Mouse (Mus musculus) forebrain, embryonic 16.5 days (tissue): ENCODE data around the gene Spag8. TPM values are rescaled to one million over a fixed set of nuclear protein-coding genes. Genes with fewer than 3 reads are reported as not detected.

Experiments used
- ATAC-seq: fragments of 200-750 bp; cut with Nextera tagmentation; 2 replicates; pipeline ENCODE4 v1.8.0; 2017; ENCODE audit warnings: mild to moderate bottlenecking, moderate library complexity
- H3K27ac ChIP-seq: fragments of 300-500 bp; sonication (generic); 2 replicates; pipeline ENCODE4 v1.5.1; 2014; ENCODE audit warnings: low read length, control low read depth
- H3K27me3 ChIP-seq: fragments of 300-500 bp; sonication (generic); replicated peaks from 2 replicates; pipeline ENCODE4 v1.6.1; 2014; ENCODE audit warnings: low read length; ENCODE audit not compliant: control insufficient read depth, insufficient read depth
- H3K36me3 ChIP-seq: fragments of 300-500 bp; sonication (generic); 2 replicates; pipeline ENCODE4 v1.6.1; 2014; ENCODE audit not compliant: control insufficient read depth, insufficient read depth
- H3K4me1 ChIP-seq: fragments of 300-500 bp; sonication (generic); replicated peaks from 2 replicates; pipeline ENCODE4 v1.6.1; 2014; ENCODE audit warnings: low read length; ENCODE audit not compliant: control insufficient read depth, insufficient read depth
- H3K4me2 ChIP-seq: fragments of 300-500 bp; sonication (generic); 2 replicates; pipeline ENCODE4 v1.6.1; 2014; ENCODE audit warnings: mild to moderate bottlenecking, low read length, control low read depth
- H3K4me3 ChIP-seq: fragments of 300-500 bp; sonication (generic); replicated peaks from 2 replicates; pipeline ENCODE4 v1.5.1; 2014; ENCODE audit warnings: mild to moderate bottlenecking, low read length, control low read depth
- H3K9ac ChIP-seq: fragments of 300-500 bp; sonication (generic); replicated peaks from 2 replicates; pipeline ENCODE4 v1.6.1; 2014; ENCODE audit warnings: low read depth, low read length, control low read depth
- H3K9me3 ChIP-seq: fragments of 300-500 bp; sonication (generic); 2 replicates; pipeline ENCODE4 v1.6.1; 2016; ENCODE audit warnings: low read length; ENCODE audit not compliant: control insufficient read depth
- WGBS: fragments of 180-500 bp; shearing (Covaris S2); extraction: QIAGEN DNeasy Blood & Tissue Kit; methylation state at CpG from one replicate; pipeline ENCODE4 v1.1.7; 2014; 5-methylcytosine and 5-hydroxymethylcytosine counted together
- polyA plus RNA-seq: library from polyadenylated mRNA; unstranded; fragments of >200 nt; fragmentation: Nextera tagmentation; extraction: Ambion mirVana; gene quantifications from 2 replicates; pipeline ENCODE4 v1.2.1, GENCODE M21; 2015

Spag8 gene
- 5.2 and 5.8 TPM in 2 replicates for polyA plus RNA-seq

DNA sequence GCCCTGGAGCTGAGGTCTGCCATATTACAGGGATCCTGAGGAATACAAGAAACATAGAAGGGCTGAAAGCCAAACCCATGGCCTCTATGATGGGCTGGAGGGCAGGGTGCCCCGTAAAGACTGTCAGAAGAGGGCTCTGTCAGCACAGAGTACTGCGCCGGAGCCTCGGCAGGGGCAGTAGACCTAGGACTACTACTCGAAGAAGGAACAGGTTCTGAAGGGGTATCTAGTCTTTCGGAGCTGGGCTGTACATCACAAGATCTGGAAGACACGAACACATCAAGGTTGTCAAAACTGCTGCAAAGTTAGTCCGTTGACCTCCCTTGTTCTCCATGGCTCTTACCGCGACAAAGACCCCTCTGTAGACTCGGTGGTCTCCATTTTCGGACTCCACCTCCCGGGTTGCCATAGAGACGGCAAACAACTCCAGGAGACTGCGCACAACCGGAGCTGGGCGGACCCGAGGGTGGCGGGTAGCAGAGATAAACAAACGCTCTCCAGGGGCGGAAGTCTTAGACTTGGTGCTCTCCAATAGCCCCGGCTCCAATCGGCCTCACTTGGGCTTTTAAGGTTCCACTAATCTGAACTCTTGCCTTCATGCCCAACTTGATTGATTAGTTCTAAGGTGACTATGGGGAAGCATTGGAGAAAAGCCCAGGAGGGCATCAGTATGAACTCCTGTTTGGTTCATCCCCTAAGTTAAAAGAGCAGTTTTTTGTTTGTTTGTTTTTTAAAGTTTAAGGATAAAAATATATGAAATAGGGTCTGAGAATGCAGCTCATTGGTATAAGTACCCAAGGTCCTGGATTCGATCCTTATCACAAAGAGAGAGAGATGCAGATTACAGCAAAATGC, at the start of gene Spag8:
Gene Spag8 (minus strand): TSS at position 434 of the 855 bp plus-strand sequence.
- no peak within 1 kb of the TSS for H3K9ac ChIP-seq
- 13% methylated on average over 24 of the region's 24 CpGs for WGBS
- H3K4me3 ChIP-seq: peak within 1 kb of the TSS; percentile 32
- peaks cover 8% of the 10 kb centered on the region for H3K4me1 ChIP-seq
- ATAC-seq: no peak
- H3K27me3 ChIP-seq: no peaks in the 10 kb centered on the region
- H3K27ac ChIP-seq: no peak within 1 kb of the TSS
- H3K4me2 ChIP-seq: peak within 1 kb of the TSS; percentile 22
- H3K9me3 ChIP-seq: 0 out of 2 replicates have a peak, but pooled peaks cover 3% of the 10 kb centered on the region
- 0 out of 2 replicates have a peak, but pooled peaks cover 8% of the 10 kb centered on the region for H3K36me3 ChIP-seq

DNA sequence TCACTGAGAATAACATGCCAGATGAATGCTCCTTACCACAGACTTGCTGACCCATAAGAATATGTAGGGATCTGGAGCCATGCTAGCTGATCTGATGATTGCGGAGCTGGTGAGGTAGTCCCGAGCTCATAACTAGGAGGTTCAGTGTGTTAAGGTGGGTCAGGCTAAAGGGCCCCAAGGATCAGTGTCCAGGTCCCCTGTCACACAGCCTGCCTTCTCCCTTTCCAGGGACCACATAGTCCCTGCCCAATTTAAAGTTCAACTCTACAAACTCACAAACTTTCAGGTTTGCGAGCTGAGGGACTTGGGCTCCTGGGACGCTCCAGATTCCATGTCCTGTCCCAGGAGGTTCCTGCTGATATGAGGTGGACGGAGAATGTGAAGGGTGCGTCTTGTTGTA, 47.3 kb upstream of the Spag8 start, which contains the start of gene Olfr70:
Gene Olfr70 (minus strand): TSS at position 101 of the 400 bp plus-strand sequence.
- no peaks in the 10 kb centered on the region for H3K4me1 ChIP-seq
- no peaks in the 10 kb centered on the region for H3K27me3 ChIP-seq
- no peak within 1 kb of the TSS for H3K4me2 ChIP-seq
- no peak within 1 kb of the TSS for H3K27ac ChIP-seq
- ATAC-seq: no peak
- H3K4me3 ChIP-seq: no peak within 1 kb of the TSS
- H3K36me3 ChIP-seq: no peaks in the 10 kb centered on the region
- no peaks in the 10 kb centered on the region for H3K9me3 ChIP-seq
- H3K9ac ChIP-seq: no peak within 1 kb of the TSS
- WGBS: 95% methylated on average over 6 of the region's 6 CpGs

DNA sequence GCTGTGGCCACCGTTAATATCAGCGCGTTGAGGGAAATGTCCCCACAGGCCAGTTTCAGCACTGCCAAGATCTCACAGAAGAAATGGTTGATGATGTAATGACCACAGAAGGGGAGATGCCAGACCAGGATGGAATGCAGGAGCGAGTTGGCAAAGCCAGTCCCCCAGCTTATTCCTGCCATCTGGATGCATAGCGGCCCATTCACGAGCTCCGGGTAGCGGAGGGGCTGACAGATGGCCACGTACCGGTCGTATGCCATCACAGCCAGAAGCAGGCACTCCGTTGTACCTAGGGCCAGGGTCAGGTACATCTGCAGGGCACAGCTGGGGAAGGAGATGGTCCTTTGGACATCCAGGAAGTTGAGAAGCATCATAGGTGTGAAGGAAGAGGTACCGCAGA, 43.2 kb upstream of the Spag8 start:
- WGBS: 62% methylated on average over 13 of the region's 13 CpGs

DNA sequence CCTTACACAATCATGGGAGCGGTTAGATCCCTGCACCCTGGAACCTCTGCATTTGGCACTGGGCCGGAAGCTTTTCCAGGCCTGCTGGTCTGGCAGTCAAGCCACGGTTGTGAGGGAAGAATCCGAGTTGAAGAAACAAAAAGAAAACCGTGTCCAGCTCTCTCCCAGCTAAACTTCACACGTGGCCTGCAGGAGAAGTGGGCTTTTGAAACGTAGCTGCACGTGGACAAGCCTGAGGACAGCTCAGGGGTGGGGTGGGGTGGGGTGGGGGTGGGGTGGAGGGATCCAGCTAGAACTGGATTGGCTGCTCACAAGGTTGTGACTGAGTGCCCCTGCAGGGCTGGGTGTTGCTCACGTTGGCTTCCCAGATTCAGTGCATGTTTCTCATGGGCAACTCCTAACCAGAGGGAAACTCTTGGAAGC, 41.9 kb upstream of the Spag8 start:
- H3K36me3 ChIP-seq: no peaks in the 10 kb centered on the region
- no peaks in the 10 kb centered on the region for H3K4me1 ChIP-seq
- H3K9me3 ChIP-seq: no peaks in the 10 kb centered on the region
- no peaks in the 10 kb centered on the region for H3K27me3 ChIP-seq
- no peak for ATAC-seq
- H3K4me3 ChIP-seq: no peak overlapping the region
- WGBS: 28% methylated on average over 9 of the region's 9 CpGs
- no peak overlapping the region for H3K27ac ChIP-seq
- no peak overlapping the region for H3K9ac ChIP-seq
- no peak overlapping the region for H3K4me2 ChIP-seq

More for the DNA sequence above, 43.2 kb upstream of the Spag8 start:
- Histone ChIP-seq H3K4me2 (no peak overlapping the region), H3K36me3 (no peaks in the 10 kb centered on the region), H3K27ac (no peak overlapping the region), H3K9ac (no peak overlapping the region), H3K4me3 (no peak overlapping the region), H3K27me3 (no peaks in the 10 kb centered on the region), H3K4me1 (no peaks in the 10 kb centered on the region), H3K9me3 (no peaks in the 10 kb centered on the region)
- peak; percentile 61 for ATAC-seq

DNA sequence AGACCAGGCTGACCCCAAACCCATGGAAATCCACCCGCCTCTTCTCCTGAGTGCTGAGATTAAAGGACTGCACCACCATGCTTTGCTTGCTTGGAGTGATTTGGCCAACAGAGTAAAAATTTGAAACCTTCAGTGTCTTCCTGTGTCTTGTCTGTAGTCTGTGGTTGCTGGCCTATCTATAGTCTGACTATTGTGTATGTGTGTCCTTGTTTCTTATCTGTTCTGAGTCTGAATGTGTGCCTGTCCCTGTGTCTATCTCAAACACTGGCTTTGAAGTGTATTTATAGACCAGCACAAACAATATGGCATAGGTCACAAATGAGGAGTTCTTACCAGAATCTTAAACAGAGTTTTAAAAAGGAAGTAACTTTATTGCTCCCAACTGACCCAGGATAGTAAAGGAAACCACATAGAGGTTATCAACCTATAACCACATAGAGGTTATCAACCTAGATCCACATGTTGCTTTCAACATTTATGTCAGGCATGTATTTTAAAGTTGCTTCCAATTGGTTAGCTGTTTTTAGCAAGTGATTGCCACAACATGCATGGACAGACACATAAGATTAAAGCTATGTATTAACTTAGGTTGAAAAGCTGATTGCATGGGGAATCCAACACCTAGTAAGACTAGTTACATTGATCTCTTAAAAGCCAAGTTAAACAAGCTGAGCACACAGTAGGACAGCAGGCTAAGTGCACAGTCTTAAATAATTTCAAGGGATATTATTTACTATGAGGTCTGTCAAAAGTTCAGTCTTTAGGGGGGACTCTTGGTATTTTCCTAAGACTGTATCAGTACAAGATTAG, 41.2 kb upstream of the Spag8 start:
- Histone ChIP-seq H3K27me3 (no peaks in the 10 kb centered on the region), H3K4me1 (no peaks in the 10 kb centered on the region), H3K36me3 (peaks cover 3% of the 10 kb centered on the region; the same call in 1 of the 2 replicates), H3K4me2 (no peak overlapping the region), H3K27ac (no peak overlapping the region), H3K4me3 (no peak overlapping the region), H3K9me3 (no peaks in the 10 kb centered on the region), H3K9ac (no peak overlapping the region)
- ATAC-seq: no peak
- WGBS: 81% methylated on average over 1 of the region's 1 CpGs

DNA sequence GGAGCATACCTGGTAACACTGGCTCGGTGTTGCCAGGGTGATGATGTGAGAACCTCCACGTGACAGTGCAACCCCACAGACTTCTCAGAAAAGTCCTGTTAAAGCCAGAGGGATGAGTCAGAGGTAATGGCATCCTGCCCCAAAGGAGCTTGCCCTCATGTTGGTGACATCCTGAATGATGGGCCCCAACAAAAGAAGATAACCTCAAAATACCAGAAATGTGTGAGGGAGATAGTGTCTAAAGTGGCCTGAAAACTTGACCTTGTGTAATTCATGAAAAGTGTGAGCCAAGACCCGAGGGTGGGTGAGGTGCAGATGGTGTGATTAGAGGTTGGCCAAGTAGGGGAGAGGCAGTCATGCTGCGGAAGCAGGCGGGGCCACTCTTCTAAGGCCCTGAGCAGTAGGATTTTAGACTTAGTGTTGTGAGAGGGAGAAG, 40.4 kb upstream of the Spag8 start:
- no peak for ATAC-seq
- WGBS: 83% methylated on average over 5 of the region's 5 CpGs

DNA sequence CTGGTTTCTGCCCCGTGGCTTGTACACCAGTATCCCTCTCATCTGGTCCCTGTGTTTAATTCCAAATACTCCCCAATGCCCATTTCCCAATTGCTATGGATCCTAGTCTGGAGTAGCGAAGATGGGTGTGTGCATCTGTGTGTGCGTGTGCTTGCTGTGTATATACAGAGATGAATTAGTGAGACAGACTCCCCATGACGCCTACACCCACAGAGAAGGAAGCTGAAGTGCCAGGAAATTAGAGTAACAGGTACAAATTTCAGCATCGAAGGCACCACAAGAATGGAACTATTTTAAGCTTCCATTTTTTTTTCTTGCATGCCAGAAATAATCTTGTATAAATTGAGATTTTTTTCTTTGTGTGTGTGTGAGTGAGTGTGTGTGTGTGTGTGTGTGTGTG, 37.6 kb upstream of the Spag8 start:
- no peak overlapping the region for H3K9ac ChIP-seq
- WGBS: 84% methylated on average over 5 of the region's 5 CpGs
- no peaks in the 10 kb centered on the region for H3K27me3 ChIP-seq
- H3K4me2 ChIP-seq: no peak overlapping the region
- no peaks in the 10 kb centered on the region for H3K4me1 ChIP-seq
- no peak overlapping the region for H3K4me3 ChIP-seq
- H3K9me3 ChIP-seq: no peaks in the 10 kb centered on the region
- peaks cover 21% of the 10 kb centered on the region for H3K36me3 ChIP-seq
- no peak for ATAC-seq
- H3K27ac ChIP-seq: no peak overlapping the region

More for the DNA sequence above, 40.4 kb upstream of the Spag8 start:
- H3K4me1 ChIP-seq: no peaks in the 10 kb centered on the region
- H3K9me3 ChIP-seq: no peaks in the 10 kb centered on the region
- no peak overlapping the region for H3K9ac ChIP-seq
- no peak overlapping the region for H3K4me2 ChIP-seq
- no peaks in the 10 kb centered on the region for H3K27me3 ChIP-seq
- no peak overlapping the region for H3K4me3 ChIP-seq
- peaks cover 6% of the 10 kb centered on the region; the same call in 1 of the 2 replicates for H3K36me3 ChIP-seq
- no peak overlapping the region for H3K27ac ChIP-seq

DNA sequence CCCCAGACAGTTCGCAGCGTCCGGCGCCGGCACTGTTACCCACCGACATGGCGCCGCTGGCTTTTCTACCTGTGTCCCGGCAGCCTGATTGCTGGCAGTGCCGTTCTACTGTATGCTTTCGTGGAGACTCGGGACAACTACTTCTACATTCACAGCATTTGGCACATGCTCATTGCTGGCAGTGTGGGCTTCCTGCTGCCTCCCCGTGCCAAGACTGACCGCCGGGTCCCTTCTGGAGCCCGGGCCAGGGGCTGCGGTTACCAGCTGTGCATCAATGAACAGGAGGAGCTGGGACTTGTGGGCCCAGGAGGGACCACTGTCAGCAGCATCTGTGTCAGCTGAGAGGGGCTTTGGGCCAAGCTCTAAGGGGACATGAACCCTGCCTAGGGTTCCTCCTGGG, 36.6 kb upstream of the Spag8 start:
- Histone ChIP-seq H3K36me3 (peaks cover 25% of the 10 kb centered on the region), H3K27ac (no peak overlapping the region), H3K9ac (no peak overlapping the region), H3K27me3 (no peaks in the 10 kb centered on the region), H3K4me3 (no peak overlapping the region), H3K9me3 (no peaks in the 10 kb centered on the region), H3K4me2 (no peak overlapping the region), H3K4me1 (no peaks in the 10 kb centered on the region)
- ATAC-seq: no peak
- 90% methylated on average over 17 of the region's 17 CpGs for WGBS

DNA sequence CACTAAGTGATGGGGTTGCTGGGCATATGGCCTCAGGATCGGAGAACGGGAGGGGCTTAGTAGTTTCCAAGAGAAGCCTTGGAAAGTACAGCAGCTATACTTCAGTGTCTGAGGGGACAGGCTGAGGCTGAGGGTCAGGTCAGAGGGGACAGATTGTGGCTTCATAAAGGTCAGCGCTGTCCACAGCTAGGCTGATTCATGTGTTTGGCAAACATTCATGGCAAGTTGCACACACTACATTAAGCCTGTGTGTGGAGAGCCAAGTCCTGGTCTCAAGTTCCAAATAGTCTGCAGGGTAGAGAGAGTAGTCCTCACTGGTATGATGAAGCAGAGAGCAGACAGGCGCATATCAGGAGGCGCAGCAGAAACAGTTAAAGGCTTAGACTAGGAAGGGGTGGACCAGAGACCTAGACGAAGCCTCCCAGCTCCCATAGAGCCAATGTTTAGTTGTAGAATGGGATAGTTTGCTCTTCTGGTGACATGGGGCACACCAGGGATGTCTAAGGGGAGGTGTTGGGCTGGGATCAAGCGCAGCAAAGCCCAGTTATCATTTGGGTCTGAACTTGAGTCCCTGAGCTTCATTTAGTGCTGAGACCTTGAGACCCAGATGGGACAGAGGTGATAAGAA, 26.1 kb upstream of the Spag8 start:
- peaks cover 30% of the 10 kb centered on the region for H3K36me3 ChIP-seq
- WGBS: 94% methylated on average over 7 of the region's 7 CpGs
- ATAC-seq: no peak

More for the DNA sequence above, 26.1 kb upstream of the Spag8 start:
- H3K9ac ChIP-seq: no peak overlapping the region
- H3K4me1 ChIP-seq: no peaks in the 10 kb centered on the region
- H3K27ac ChIP-seq: no peak overlapping the region
- H3K4me3 ChIP-seq: no peak overlapping the region
- H3K27me3 ChIP-seq: no peaks in the 10 kb centered on the region
- no peak overlapping the region for H3K4me2 ChIP-seq
- H3K9me3 ChIP-seq: no peaks in the 10 kb centered on the region
